Mouse (Mus musculus): Measurements from ENCODE around the gene Chtop.
A peak's percentile ranks its signal among the peaks of the same experiment; 100 is the strongest.

Chtop gene

GRCm38 (mm10) chr3:90508287-90508949, 880 bp downstream of the Chtop start:
- DNase-seq = no peak

- no peak for DNase-seq
Observed at GRCm38 (mm10) chr3:90506362-90506761, 2.9 kb downstream of the Chtop start.

- no peak for DNase-seq
Observed at GRCm38 (mm10) chr3:90505216-90505615, 4.1 kb downstream of the Chtop start.

GRCm38 (mm10) chr3:90503444-90503843, 5.9 kb downstream of the Chtop start:
- no peak for DNase-seq

- no peak for DNase-seq
Observed at GRCm38 (mm10) chr3:90497597-90497996, 11.7 kb downstream of the Chtop start.

- no peak for DNase-seq
Observed at GRCm38 (mm10) chr3:90495850-90496525, 13.3 kb downstream of the Chtop start.

GRCm38 (mm10) chr3:90493831-90494540, 15.3 kb downstream of the Chtop start:
- DNase-seq = no peak

GRCm38 (mm10) chr3:90491350-90491749, 17.9 kb downstream of the Chtop start:
- no peak for DNase-seq

- peak; percentile 95 for DNase-seq
Observed at GRCm38 (mm10) chr3:90490696-90491256, 18.5 kb downstream of the Chtop start, which contains the start of gene Snapin. Gene Snapin (minus strand): TSS chr3:90491033.

GRCm38 (mm10) chr3:90488576-90488975, 20.7 kb downstream of the Chtop start:
- no peak for DNase-seq

GRCm38 (mm10) chr3:90486998-90487397, 22.3 kb downstream of the Chtop start:
- DNase-seq = no peak

GRCm38 (mm10) chr3:90475831-90476611, 33.3 kb downstream of the Chtop start, which contains the start of gene Ilf2:
Gene Ilf2 (plus strand): TSS chr3:90476126.
- peak; percentile 91 for DNase-seq

- no peak for DNase-seq
Observed at GRCm38 (mm10) chr3:90475151-90475830, 34.0 kb downstream of the Chtop start.

GRCm38 (mm10) chr3:90472213-90472612, 37.1 kb downstream of the Chtop start:
- DNase-seq = no peak

GRCm38 (mm10) chr3:90467618-90468300, 41.5 kb downstream of the Chtop start:
- no peak for DNase-seq

- no peak for DNase-seq
Observed at GRCm38 (mm10) chr3:90466311-90466766, 43.0 kb downstream of the Chtop start.

GRCm38 (mm10) chr3:90465686-90466310, 43.5 kb downstream of the Chtop start, which contains the start of gene Npr1:
Gene Npr1 (minus strand): TSS chr3:90465866.
- DNase-seq = peak; percentile 30

- no peak for DNase-seq
Observed at GRCm38 (mm10) chr3:90465081-90465685, 44.1 kb downstream of the Chtop start.

- DNase-seq = no peak
Observed at GRCm38 (mm10) chr3:90464552-90465080, 44.7 kb downstream of the Chtop start.

- DNase-seq = no peak
Observed at GRCm38 (mm10) chr3:90462579-90462978, 46.7 kb downstream of the Chtop start.
